ENCODE assay signal across 16 mouse cellular contexts in the genomic region with DNA sequence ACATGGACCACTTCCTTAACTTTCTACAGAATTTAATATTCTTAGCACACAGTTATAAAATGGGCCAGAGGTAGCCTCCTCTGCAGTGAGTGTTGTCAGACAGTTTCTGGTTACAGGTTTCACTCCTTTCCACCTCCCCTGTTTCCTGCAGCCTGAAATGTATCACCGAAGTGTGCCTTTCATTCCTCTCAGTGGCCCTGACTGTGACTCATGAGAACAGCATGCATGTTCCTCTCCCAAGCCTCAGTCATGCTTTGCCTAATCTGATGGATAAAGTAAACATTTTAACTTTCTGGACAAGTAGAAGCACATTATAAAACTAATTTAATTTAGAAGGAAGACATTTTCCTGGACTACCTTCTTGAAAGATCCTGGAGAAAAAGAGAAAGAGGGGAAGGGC.
A peak's percentile ranks its signal among the peaks of the same experiment; 100 is the strongest.
DNase-seq lines count a peak whose midpoint lies in the region; TF ChIP-seq lines count a peak whose summit lies in the region.
"Had no signal": no experiment of that assay in that cellular context is flagged by ENCODE, and none has a peak within 500 bp of the region (broad histone marks: within the 10 kb centered on the region; RNA-seq: fewer than 3 reads in every experiment).

No protein-coding gene starts in this region.

- no peak for TF ChIP-seq POLR2A in embryonic fibroblast, embryonic 13.5 days (IDR thresholded peaks at IDR 0.05; ENCODE audit: low read depth, low read length)

- peak overlapping the region; percentile 83 for H3K27ac ChIP-seq in embryonic fibroblast, embryonic 13.5 days (ENCODE audit: insufficient read depth, low read length)
- H3K27ac ChIP-seq: hindbrain, embryonic 15.5 days; kidney, embryonic 15.5 days; layer of hippocampus, adult 2 months; midbrain, embryonic 15.5 days had no signal

- H3K4me3 ChIP-seq in embryonic fibroblast, embryonic 13.5 days (ENCODE audit: insufficient read depth, low read length) = no peak overlapping the region
- H3K4me3 ChIP-seq: hindbrain, embryonic 15.5 days; kidney, embryonic 15.5 days; layer of hippocampus, adult 2 months; megakaryocyte, embryonic 14.5 days; midbrain, embryonic 15.5 days had no signal

- DNase-seq in heart, adult 18-20 months = peak; percentile 9 to 22
- DNase-seq in heart, postnatal 14 days = no peak
- DNase-seq in urinary bladder, postnatal 14 days (ENCODE audit: low spot score) = peak; percentile 45
- no peak for DNase-seq in urinary bladder, postnatal 4 days (ENCODE audit: low spot score in 2 of 2)
- no peak for DNase-seq in frontal cortex, postnatal 14 days (ENCODE audit: low spot score in 2 of 2)
- DNase-seq in cerebellum, adult 8-10 months = no peak
- DNase-seq: cerebellum, postnatal 10 days; liver; lung, embryonic 14.5 days; thymus, postnatal 25 days had no signal

- no peak for TF ChIP-seq CTCF in embryonic fibroblast, embryonic 13.5 days (IDR thresholded peaks at IDR 0.05; ENCODE audit: borderline replicate concordance, insufficient read depth, low read length)

- H3K4me1 ChIP-seq in embryonic fibroblast, embryonic 13.5 days (ENCODE audit: control insufficient read depth, insufficient read depth, low read length) = peaks cover 4% of the 10 kb centered on the region
- H3K4me1 ChIP-seq: hindbrain, embryonic 15.5 days; kidney, embryonic 15.5 days; megakaryocyte, embryonic 14.5 days had no signal

- intact Hi-C loops in heart, postnatal 14 days (cut with DNase I) = no loop called here

Comparison
In these comparisons a context has a peak if more than half of its experiments do, and no peak if none do; other contexts are left out.
1. DNase-seq: peak in heart, adult 18-20 months (2 of 2) and urinary bladder, postnatal 14 days (single experiment); none in heart, postnatal 14 days (0 of 2), urinary bladder, postnatal 4 days (0 of 2), frontal cortex, postnatal 14 days (0 of 2) and cerebellum, adult 8-10 months (single experiment).